Mouse (Mus musculus) MEL (cell line): ENCODE results near the gene Shld2. TPM values are rescaled to one million over a fixed set of nuclear protein-coding genes. Genes with fewer than 3 reads are reported as not detected.

Experiments
- DNase-seq: peaks from one replicate; pipeline ENCODE4 v3.0.0; 2011; ENCODE audit warnings: low read depth, low spot score
- H3K27ac ChIP-seq: 2 replicates; pipeline ENCODE4 v1.5.1; 2012; ENCODE audit warnings: low read depth, mild to moderate bottlenecking, control low read depth, low read length, moderate library complexity; ENCODE audit not compliant: control insufficient read depth
- H3K27me3 ChIP-seq, 2 experiments: fragments of 150-350 bp in 1 of 2; sonication (generic) in 1 of 2; 2 replicates each; pipeline ENCODE4 v1.6.1; 2012; ENCODE audit warnings: low read length in 2 of 2, mild to moderate bottlenecking in 2 of 2, improper control_type of control experiment in 1 of 2, moderate library complexity in 1 of 2; ENCODE audit not compliant: insufficient read depth in 2 of 2, control insufficient read depth in 1 of 2
- H3K36me3 ChIP-seq, 2 experiments: 2 replicates each; pipeline ENCODE4 v1.6.1; 2012 to 2014; ENCODE audit warnings: low read length in 2 of 2, improper control_type of control experiment in 1 of 2, inconsistent platforms in 1 of 2, mild to moderate bottlenecking in 1 of 2; ENCODE audit not compliant: insufficient read depth in 2 of 2, control insufficient read depth in 1 of 2
- H3K4me1 ChIP-seq, 2 experiments: fragments of 150-350 bp in 1 of 2; sonication (generic) in 1 of 2; 2 replicates each; pipeline ENCODE4 v1.6.1; 2012; ENCODE audit warnings: low read length in 2 of 2, improper control_type of control experiment in 1 of 2, mild to moderate bottlenecking in 1 of 2; ENCODE audit not compliant: insufficient read depth in 2 of 2, control insufficient read depth in 1 of 2
- H3K4me3 ChIP-seq, 2 experiments: fragments of 150-350 bp in 1 of 2; sonication (generic) in 1 of 2; 2 replicates each; pipeline ENCODE4 v1.5.1; 2012; ENCODE audit warnings: low read depth in 2 of 2, low read length in 2 of 2, mild to moderate bottlenecking in 2 of 2, moderate library complexity in 2 of 2, control low read depth in 1 of 2, improper control_type of control experiment in 1 of 2; ENCODE audit not compliant: control insufficient read depth in 1 of 2, insufficient read depth in 1 of 2
- H3K79me2 ChIP-seq: 2 replicates; pipeline ENCODE4 v1.6.1; 2012; ENCODE audit warnings: mild to moderate bottlenecking, low read length, moderate library complexity; ENCODE audit not compliant: control insufficient read depth, poor library complexity, insufficient read depth
- H3K9ac ChIP-seq: 2 replicates; pipeline ENCODE4 v1.6.1; 2012; ENCODE audit warnings: low read depth, mild to moderate bottlenecking, control low read depth, low read length, moderate library complexity; ENCODE audit not compliant: control insufficient read depth, poor library complexity, severe bottlenecking
- H3K9me3 ChIP-seq: fragments of 150-350 bp; sonication (generic); replicated peaks from 2 replicates; pipeline ENCODE4 v1.6.1; 2012; ENCODE audit warnings: mild to moderate bottlenecking, low read length, improper control_type of control experiment, moderate library complexity; ENCODE audit not compliant: insufficient read depth
- CHD2 ChIP-seq: IDR thresholded peaks from 2 replicates; pipeline ENCODE4 v1.6.1; 2011; ENCODE audit warnings: low read length, improper control_type of control experiment
- CTCF ChIP-seq, 3 experiments: IDR thresholded peaks in 2 of 3; conservative IDR thresholded peaks in 1 of 3; 2 replicates each; pipeline ENCODE4 v1.5.1; 2011 to 2012; ENCODE audit warnings: low read length in 3 of 3, low read depth in 2 of 3, mild to moderate bottlenecking in 2 of 3, improper control_type of control experiment in 1 of 3, inconsistent platforms in 1 of 3, mixed read lengths in 1 of 3, moderate library complexity in 1 of 3; ENCODE audit not compliant: control insufficient read depth in 1 of 3, insufficient read depth in 1 of 3, poor library complexity in 1 of 3, severe bottlenecking in 1 of 3
- EP300 ChIP-seq, 2 experiments: IDR thresholded peaks; 2 replicates each; pipeline ENCODE4 v1.6.1; 2011; ENCODE audit warnings: improper control_type of control experiment in 2 of 2, low read length in 2 of 2, low read depth in 1 of 2, mild to moderate bottlenecking in 1 of 2
- ETS1 ChIP-seq: IDR thresholded peaks from 2 replicates; pipeline ENCODE4 v1.6.1; 2012; ENCODE audit warnings: low read depth, mild to moderate bottlenecking, inconsistent platforms, low read length, improper control_type of control experiment, moderate library complexity
- GATA1 ChIP-seq: IDR thresholded peaks from 2 replicates; pipeline ENCODE4 v1.6.1; 2011; ENCODE audit warnings: low read depth, low read length, improper control_type of control experiment
- MAZ ChIP-seq: IDR thresholded peaks from 2 replicates; pipeline ENCODE4 v1.6.1; 2012; ENCODE audit warnings: low read depth, mild to moderate bottlenecking, inconsistent platforms, low read length, improper control_type of control experiment
- MEF2A ChIP-seq: IDR thresholded peaks from 2 replicates; pipeline ENCODE4 v1.6.1; 2014; ENCODE audit warnings: low read depth, mild to moderate bottlenecking, inconsistent platforms, low read length, improper control_type of control experiment; ENCODE audit not compliant: poor library complexity, insufficient replicate concordance, severe bottlenecking; ENCODE audit errors: extremely low read depth
- MXI1 ChIP-seq: IDR thresholded peaks from 2 replicates; pipeline ENCODE4 v1.6.1; 2011; ENCODE audit warnings: mild to moderate bottlenecking, low read depth, low read length, improper control_type of control experiment
- MYB ChIP-seq: IDR thresholded peaks from 2 replicates; pipeline ENCODE4 v1.6.1; 2011; ENCODE audit warnings: mild to moderate bottlenecking, low read depth, low read length, improper control_type of control experiment
- MYC ChIP-seq: IDR thresholded peaks from 2 replicates; pipeline ENCODE4 v1.6.1; 2011; ENCODE audit warnings: low read depth, mild to moderate bottlenecking, low read length, improper control_type of control experiment, moderate library complexity
- POLR2A ChIP-seq, 2 experiments: IDR thresholded peaks; 2 replicates each; pipeline ENCODE4 v1.6.1; 2011 to 2012; ENCODE audit warnings: low read length in 2 of 2, mild to moderate bottlenecking in 2 of 2, control low read depth in 1 of 2, improper control_type of control experiment in 1 of 2, low read depth in 1 of 2, moderate library complexity in 1 of 2; ENCODE audit not compliant: control insufficient read depth in 1 of 2, insufficient read depth in 1 of 2, poor library complexity in 1 of 2
- POLR2AphosphoS2 ChIP-seq: IDR thresholded peaks from 2 replicates; pipeline ENCODE4 v1.6.1; 2011; ENCODE audit warnings: low read length, improper control_type of control experiment
- RCOR1 ChIP-seq: IDR thresholded peaks from 2 replicates; pipeline ENCODE4 v1.6.1; 2012; ENCODE audit warnings: low read depth, mild to moderate bottlenecking, inconsistent platforms, low read length, improper control_type of control experiment
- SIN3A ChIP-seq: IDR thresholded peaks from 2 replicates; pipeline ENCODE4 v1.6.1; 2012; ENCODE audit warnings: low read length, improper control_type of control experiment, inconsistent platforms
- TAL1 ChIP-seq: IDR thresholded peaks from 2 replicates; pipeline ENCODE4 v1.6.1; 2012; ENCODE audit warnings: mild to moderate bottlenecking, inconsistent platforms, low read length, moderate library complexity, mixed read lengths
- TBP ChIP-seq: IDR thresholded peaks from 2 replicates; pipeline ENCODE4 v1.8.0; 2011; ENCODE audit warnings: low read depth, low read length, improper control_type of control experiment
- TCF12 ChIP-seq: IDR thresholded peaks from 2 replicates; pipeline ENCODE4 v1.6.1; 2014; ENCODE audit warnings: low read depth, mild to moderate bottlenecking, inconsistent platforms, low read length, improper control_type of control experiment, moderate library complexity
- ZC3H11A ChIP-seq: IDR thresholded peaks from 2 replicates; pipeline ENCODE4 v1.6.1; 2012; ENCODE audit warnings: low read depth, mild to moderate bottlenecking, inconsistent platforms, low read length, improper control_type of control experiment
- ZNF384 ChIP-seq: IDR thresholded peaks from 2 replicates; pipeline ENCODE4 v1.6.1; 2012; ENCODE audit warnings: low read depth, mild to moderate bottlenecking, inconsistent platforms, low read length, improper control_type of control experiment
- polyA plus RNA-seq, 2 experiments: library from polyadenylated mRNA; stranded (reverse) in 1 of 2; unstranded in 1 of 2; fragments of >175 nt in 1 of 2; fragments of >200 nt in 1 of 2; gene quantifications; 2 replicates each; pipeline versions ENCODE4 v1.2.1 to v1.2.4; 2012; ENCODE audit warnings: low replicate concordance in 2 of 2, low read depth in 1 of 2; ENCODE audit not compliant: insufficient read length in 2 of 2, insufficient read depth in 1 of 2, missing spikeins in 1 of 2
- total RNA-seq: library from RNA; depleted of rRNA; stranded (reverse); fragments of 300-350 nt; gene quantifications from 2 replicates; pipeline ENCODE4 v1.2.3, GENCODE M21; 2012

Shld2 gene
- total and polyA plus RNA-seq, 3 experiments, result 7.0 to 7.9 TPM; not detected in 1

GRCm38 (mm10) chr14:34280798-34281197, 29.5 kb downstream of the Shld2 start:
- Histone ChIP-seq H3K27ac (no peak overlapping the region; the same call in 1 of the 2 replicates), H3K79me2 (no peaks in the 10 kb centered on the region)

GRCm38 (mm10) chr14:34279726-34280125, 30.6 kb downstream of the Shld2 start:
- Histone ChIP-seq H3K27ac (no peak overlapping the region), H3K36me3 (peaks cover 0 to 23% of the 10 kb centered on the region in 2 experiments; a peak in 2 of 4 replicates), H3K4me3 (no peak overlapping the region), H3K79me2 (no peaks in the 10 kb centered on the region), H3K27me3 (no peaks in the 10 kb centered on the region), H3K9ac (no peak overlapping the region), H3K9me3 (no peaks in the 10 kb centered on the region), H3K4me1 (peaks cover 10 to 14% of the 10 kb centered on the region in 2 experiments)
- no peak for TF ChIP-seq MEF2A
- TF ChIP-seq TCF12, result no peak
- TF ChIP-seq GATA1, result no peak
- TF ChIP-seq POLR2A (IDR thresholded peaks at IDR 0.05; ENCODE audit: control insufficient read depth in 1 of 2, insufficient read depth in 1 of 2, low read depth in 1 of 2, low read length in 2 of 2, poor library complexity in 1 of 2), result no peak
- TF ChIP-seq MYC, result no peak
- no peak for TF ChIP-seq MAZ
- no peak for TF ChIP-seq CHD2
- no peak for TF ChIP-seq CTCF (IDR thresholded peaks at IDR 0.05 in 2 of 3, conservative IDR thresholded peaks at IDR 0.05 in 1 of 3; ENCODE audit: control insufficient read depth in 1 of 3, insufficient read depth in 1 of 3, low read depth in 2 of 3, low read length in 3 of 3, poor library complexity in 1 of 3, severe bottlenecking in 1 of 3)
- TF ChIP-seq RCOR1, result no peak
- no peak for TF ChIP-seq ZNF384
- no peak for TF ChIP-seq ETS1
- no peak for TF ChIP-seq ZC3H11A
- TF ChIP-seq MYB, result no peak
- TF ChIP-seq TBP, result no peak
- TF ChIP-seq MXI1, result no peak
- no peak for TF ChIP-seq TAL1
- DNase-seq, result no peak

More at GRCm38 (mm10) chr14:34280798-34281197, 29.5 kb downstream of the Shld2 start:
- Histone ChIP-seq H3K36me3 (peaks cover 0 to 25% of the 10 kb centered on the region in 2 experiments; a peak in 2 of 4 replicates), H3K9ac (no peak overlapping the region), H3K4me1 (peaks cover 14 to 15% of the 10 kb centered on the region in 2 experiments), H3K4me3 (no peak overlapping the region), H3K27me3 (no peaks in the 10 kb centered on the region), H3K9me3 (no peaks in the 10 kb centered on the region)
- peak; percentile 46 to 54; a peak in 3 of 4 replicates for TF ChIP-seq EP300 (IDR thresholded peaks at IDR 0.05; ENCODE audit: low read depth in 1 of 2, low read length in 2 of 2)
- TF ChIP-seq POLR2AphosphoS2, result no peak
- TF ChIP-seq SIN3A, result 0 out of 2 replicates have a peak, but pooled peaks have one; percentile 31
- peak; percentile 65 for TF ChIP-seq ETS1
- TF ChIP-seq ZNF384, result peak; percentile 59; the same call in 1 of the 2 replicates
- TF ChIP-seq TCF12, result peak; percentile 32; the same call in 1 of the 2 replicates
- DNase-seq, result peak; percentile 31
